Mouse (Mus musculus): ENCODE results near the gene Cpne5. TPM values are rescaled to one million over a fixed set of nuclear protein-coding genes. Genes with fewer than 3 reads are reported as not detected.
"Not testable (repeated sequence)": the region's sequence is repeated elsewhere in the genome, so short reads cannot be mapped to it uniquely, and the experiment has no call there.

The Cpne5 gene
- polyA plus RNA-seq, 1 experiment from 2014 or later, result 2.7 TPM

DNA sequence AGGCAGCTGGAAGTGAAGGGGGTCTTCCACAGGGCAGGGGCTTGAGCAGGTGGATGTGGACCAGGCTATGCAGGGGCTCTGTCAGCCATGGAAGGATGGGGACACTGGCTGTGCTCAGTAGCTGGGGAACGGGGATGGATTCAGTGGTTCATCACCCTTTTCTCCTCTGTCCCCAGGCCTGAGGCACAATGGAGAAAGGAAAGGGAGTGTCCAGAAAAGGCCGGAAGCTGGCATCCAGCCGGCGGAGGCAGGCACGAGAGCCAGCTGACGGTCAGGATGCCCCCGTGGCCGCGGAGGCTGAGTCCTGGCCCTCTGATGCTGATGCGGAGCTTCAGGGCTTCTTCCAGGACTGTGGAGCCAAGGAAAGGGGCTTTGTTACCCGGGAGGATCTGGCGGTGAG, 117.3 kb downstream of the Cpne5 start:
- Histone ChIP-seq H3K4me2 (replicated peaks; ENCODE audit: low read depth) (no peak overlapping the region), H3K9me3 (ENCODE audit: control insufficient read depth) (no peaks in the 10 kb centered on the region), H3K9ac (ENCODE audit: low read depth, low read length) (no peak overlapping the region), H3K27me3 (replicated peaks; ENCODE audit: control insufficient read depth, insufficient read depth, low read length) (no peaks in the 10 kb centered on the region), H3K4me1 (replicated peaks; ENCODE audit: control insufficient read depth, insufficient read depth, low read length) (no peaks in the 10 kb centered on the region), H3K36me3 (ENCODE audit: control insufficient read depth, insufficient read depth) (no peaks in the 10 kb centered on the region), H3K4me3 (ENCODE audit: low read depth, low read length) (no peak overlapping the region), H3K27ac (ENCODE audit: low read depth, low read length) (no peak overlapping the region)
- no peak for ATAC-seq
- WGBS, result 81% methylated on average over 12 of the region's 12 CpGs
- TF ChIP-seq CTCF (IDR thresholded peaks at IDR 0.05; ENCODE audit: low read depth), result no peak

DNA sequence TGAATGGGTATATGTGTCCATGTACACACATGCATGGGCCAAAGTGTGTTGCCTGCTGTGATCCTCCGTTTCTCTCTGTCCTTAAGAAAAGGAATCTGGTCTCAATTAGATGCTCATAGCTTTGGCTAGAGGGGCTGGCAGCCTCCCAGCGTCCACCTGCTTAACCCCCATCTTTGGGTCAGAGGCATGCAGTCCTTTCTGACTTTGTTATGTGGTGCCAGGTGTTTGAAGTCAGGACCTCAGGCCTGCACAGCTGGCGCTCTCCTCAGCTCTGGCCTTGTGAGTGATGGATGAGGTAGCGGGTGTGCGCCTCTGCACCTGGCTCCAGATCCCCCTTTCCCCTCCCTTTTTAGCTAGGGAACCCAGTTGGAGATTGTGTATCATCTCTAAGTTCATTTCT, 119.9 kb downstream of the Cpne5 start:
- TF ChIP-seq CTCF (IDR thresholded peaks at IDR 0.05; ENCODE audit: low read depth), result no peak
- 72% methylated on average over 5 of the region's 5 CpGs for WGBS
- Histone ChIP-seq H3K4me1 (replicated peaks; ENCODE audit: control insufficient read depth, insufficient read depth, low read length) (no peaks in the 10 kb centered on the region), H3K9me3 (ENCODE audit: control insufficient read depth) (no peaks in the 10 kb centered on the region), H3K27ac (ENCODE audit: low read depth, low read length) (no peak overlapping the region), H3K4me2 (replicated peaks; ENCODE audit: low read depth) (no peak overlapping the region), H3K36me3 (ENCODE audit: control insufficient read depth, insufficient read depth) (no peaks in the 10 kb centered on the region), H3K9ac (ENCODE audit: low read depth, low read length) (no peak overlapping the region), H3K4me3 (ENCODE audit: low read depth, low read length) (no peak overlapping the region), H3K27me3 (replicated peaks; ENCODE audit: control insufficient read depth, insufficient read depth, low read length) (no peaks in the 10 kb centered on the region)
- ATAC-seq, result no peak

DNA sequence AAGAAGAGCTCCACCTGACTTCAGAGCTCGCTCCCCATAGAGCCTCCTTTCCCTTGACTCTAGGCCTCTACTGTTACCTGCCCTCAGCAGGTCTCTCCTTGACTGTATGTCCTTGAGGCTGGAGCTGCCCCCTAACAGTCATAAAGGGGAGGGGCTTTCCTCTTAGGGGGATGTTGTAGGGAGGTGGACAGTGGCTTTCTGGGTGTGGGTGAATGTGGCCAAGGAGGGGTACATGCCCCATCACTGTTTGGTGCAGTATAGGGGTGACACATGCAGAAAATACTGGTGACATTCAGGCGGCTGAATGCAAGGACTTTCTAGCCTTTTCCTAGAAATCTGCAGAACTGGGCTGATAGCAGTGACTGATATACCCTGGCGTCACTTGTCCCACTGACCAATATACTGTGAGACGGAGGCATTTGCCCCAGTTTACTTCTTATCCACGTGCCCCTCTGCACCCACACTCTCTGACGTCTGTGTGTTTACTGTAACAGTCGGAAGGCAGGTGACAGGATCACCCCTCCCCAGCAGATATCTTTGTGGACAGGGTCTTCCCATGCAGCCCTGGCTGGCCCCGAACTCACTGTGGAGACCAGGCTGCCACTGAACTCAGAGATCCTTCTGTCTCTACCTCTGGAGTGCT, 120.8 kb downstream of the Cpne5 start:
- Histone ChIP-seq H3K9me3 (ENCODE audit: control insufficient read depth) (no peaks in the 10 kb centered on the region), H3K9ac (ENCODE audit: low read depth, low read length) (no peak overlapping the region), H3K4me3 (ENCODE audit: low read depth, low read length) (no peak overlapping the region), H3K36me3 (ENCODE audit: control insufficient read depth, insufficient read depth) (no peaks in the 10 kb centered on the region), H3K4me2 (replicated peaks; ENCODE audit: low read depth) (no peak overlapping the region), H3K27me3 (replicated peaks; ENCODE audit: control insufficient read depth, insufficient read depth, low read length) (no peaks in the 10 kb centered on the region), H3K27ac (ENCODE audit: low read depth, low read length) (no peak overlapping the region), H3K4me1 (replicated peaks; ENCODE audit: control insufficient read depth, insufficient read depth, low read length) (no peaks in the 10 kb centered on the region)
- WGBS, result 68% methylated on average over 8 of the region's 8 CpGs
- no peak for ATAC-seq
- TF ChIP-seq CTCF (IDR thresholded peaks at IDR 0.05; ENCODE audit: low read depth), result no peak

DNA sequence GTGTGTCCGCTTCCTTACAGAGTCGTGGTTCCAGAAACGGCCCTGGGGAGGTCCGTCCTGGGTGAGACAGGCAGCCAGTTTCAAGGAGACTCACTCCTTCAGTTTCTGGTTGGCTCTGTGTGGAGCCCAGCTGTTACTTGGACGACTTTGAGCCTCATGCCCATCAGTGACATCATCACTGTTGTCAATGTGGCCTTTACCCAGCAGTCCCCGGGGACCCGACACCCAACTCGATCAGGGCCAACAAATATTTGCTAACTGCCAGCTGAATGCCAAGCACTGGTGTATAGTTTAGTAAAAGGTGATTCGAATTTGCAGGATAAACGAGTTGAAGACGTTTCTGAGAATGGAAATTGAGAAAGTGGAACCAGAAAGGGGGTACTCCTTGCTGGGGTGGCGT, 121.9 kb downstream of the Cpne5 start:
- Histone ChIP-seq H3K4me3 (ENCODE audit: low read depth, low read length) (no peak overlapping the region), H3K4me2 (replicated peaks; ENCODE audit: low read depth) (no peak overlapping the region), H3K9me3 (ENCODE audit: control insufficient read depth) (no peaks in the 10 kb centered on the region), H3K4me1 (replicated peaks; ENCODE audit: control insufficient read depth, insufficient read depth, low read length) (no peaks in the 10 kb centered on the region), H3K9ac (ENCODE audit: low read depth, low read length) (no peak overlapping the region), H3K27ac (ENCODE audit: low read depth, low read length) (no peak overlapping the region), H3K27me3 (replicated peaks; ENCODE audit: control insufficient read depth, insufficient read depth, low read length) (no peaks in the 10 kb centered on the region), H3K36me3 (ENCODE audit: control insufficient read depth, insufficient read depth) (no peaks in the 10 kb centered on the region)
- no peak for TF ChIP-seq CTCF (IDR thresholded peaks at IDR 0.05; ENCODE audit: low read depth)
- WGBS, result 68% methylated on average over 12 of the region's 12 CpGs
- no peak for ATAC-seq

DNA sequence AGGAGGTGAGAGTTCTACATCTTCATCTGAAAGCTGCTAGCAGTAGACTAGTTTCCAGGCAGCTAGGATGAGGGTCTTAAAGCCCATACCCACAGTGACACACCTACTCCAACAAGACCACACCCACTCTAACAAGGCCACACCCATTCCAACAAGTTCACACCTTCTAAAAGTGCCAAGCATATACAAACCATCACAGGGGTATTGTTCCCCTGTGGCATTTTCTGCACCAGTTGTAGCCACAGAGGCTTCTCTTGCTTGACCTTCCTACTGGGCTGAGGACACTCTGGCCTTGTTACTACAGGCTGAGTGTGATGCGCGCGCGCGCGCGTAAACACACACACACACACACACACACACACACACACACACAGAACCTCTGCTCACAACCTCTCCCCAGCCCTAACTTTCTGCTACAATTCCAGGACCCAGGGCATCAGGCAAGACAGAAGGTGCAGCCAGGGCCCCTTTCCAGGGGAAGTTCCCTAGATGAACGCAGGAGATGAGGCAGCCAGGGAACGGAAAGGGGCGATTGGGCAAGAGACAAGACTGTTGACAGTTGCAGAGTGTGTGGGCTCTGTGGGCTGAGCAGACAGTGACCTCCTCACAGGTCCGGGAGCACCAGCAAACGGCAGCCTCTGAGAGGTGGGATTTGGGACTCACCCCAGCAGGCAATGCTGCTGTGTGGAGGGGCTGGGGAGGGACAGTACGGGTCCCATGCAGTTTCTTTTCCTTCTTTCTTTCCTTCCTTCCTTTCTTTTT, 124.2 kb downstream of the Cpne5 start, which contains the start of gene Rab44:
Gene Rab44 (plus strand): TSS at position 555 of the 762 bp plus-strand sequence.
- no peaks in the 10 kb centered on the region for H3K36me3 ChIP-seq (ENCODE audit: control insufficient read depth, insufficient read depth)
- H3K9me3 ChIP-seq (ENCODE audit: control insufficient read depth), result no peaks in the 10 kb centered on the region
- WGBS, result 82% methylated on average over 13 of the region's 13 CpGs
- no peak for TF ChIP-seq CTCF (IDR thresholded peaks at IDR 0.05; ENCODE audit: low read depth)
- H3K27me3 ChIP-seq (replicated peaks; ENCODE audit: control insufficient read depth, insufficient read depth, low read length), result no peaks in the 10 kb centered on the region
- H3K9ac ChIP-seq (ENCODE audit: low read depth, low read length), result no peak within 1 kb of the TSS
- H3K27ac ChIP-seq (ENCODE audit: low read depth, low read length), result no peak within 1 kb of the TSS
- ATAC-seq, result no peak
- no peaks in the 10 kb centered on the region for H3K4me1 ChIP-seq (replicated peaks; ENCODE audit: control insufficient read depth, insufficient read depth, low read length)
- H3K4me2 ChIP-seq (replicated peaks; ENCODE audit: low read depth), result no peak within 1 kb of the TSS
- H3K4me3 ChIP-seq (ENCODE audit: low read depth, low read length), result no peak within 1 kb of the TSS

DNA sequence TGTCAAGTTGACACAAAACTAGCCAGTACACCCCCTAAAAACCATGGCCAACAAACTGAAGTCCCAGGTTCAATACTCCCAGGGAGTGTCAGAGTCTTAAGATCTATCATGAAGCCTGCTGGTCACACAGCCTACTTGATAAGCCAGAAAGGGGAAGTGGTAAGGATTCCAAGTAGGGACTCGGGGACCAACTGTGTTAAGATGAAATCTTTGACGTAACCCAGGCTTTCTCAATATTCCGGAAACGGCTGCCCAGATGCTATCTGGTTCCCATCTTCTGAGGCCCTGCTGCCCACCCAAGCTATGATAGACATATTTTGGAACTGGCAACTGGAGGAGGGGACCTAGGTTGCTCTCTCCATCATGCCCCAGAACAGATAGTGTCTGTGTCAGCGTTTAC, 126.6 kb downstream of the Cpne5 start:
- Histone ChIP-seq H3K27ac (ENCODE audit: low read depth, low read length) (no peak overlapping the region), H3K9me3 (ENCODE audit: control insufficient read depth) (no peaks in the 10 kb centered on the region), H3K27me3 (replicated peaks; ENCODE audit: control insufficient read depth, insufficient read depth, low read length) (no peaks in the 10 kb centered on the region), H3K36me3 (ENCODE audit: control insufficient read depth, insufficient read depth) (no peaks in the 10 kb centered on the region), H3K4me1 (replicated peaks; ENCODE audit: control insufficient read depth, insufficient read depth, low read length) (no peaks in the 10 kb centered on the region), H3K4me3 (ENCODE audit: low read depth, low read length) (no peak overlapping the region), H3K9ac (ENCODE audit: low read depth, low read length) (no peak overlapping the region), H3K4me2 (replicated peaks; ENCODE audit: low read depth) (no peak overlapping the region)
- WGBS, result 72% methylated on average over 5 of the region's 5 CpGs
- ATAC-seq, result no peak
- no peak for TF ChIP-seq CTCF (IDR thresholded peaks at IDR 0.05; ENCODE audit: low read depth)

DNA sequence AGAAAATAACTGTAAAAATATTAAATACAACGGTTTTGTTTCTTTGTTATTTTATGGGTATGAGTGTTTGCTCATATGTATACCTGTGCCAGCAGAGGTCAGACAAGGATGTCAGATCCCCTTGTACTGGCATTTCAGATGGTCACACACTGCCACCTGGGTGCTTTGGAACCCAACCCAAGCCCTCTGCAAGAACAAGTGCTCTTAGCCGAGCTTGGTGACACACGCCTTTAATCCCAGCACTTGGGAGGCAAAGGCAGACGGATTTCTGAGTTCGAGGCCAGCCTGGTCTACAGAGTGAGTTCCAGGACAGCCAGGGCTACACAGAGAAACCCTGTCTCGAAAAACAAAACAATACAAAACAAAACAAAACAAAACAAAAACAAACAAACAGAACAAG, 127.6 kb downstream of the Cpne5 start:
- not testable (repeated sequence) for H3K27me3 ChIP-seq (replicated peaks; ENCODE audit: control insufficient read depth, insufficient read depth, low read length); ATAC-seq; H3K4me2 ChIP-seq (replicated peaks; ENCODE audit: low read depth); H3K4me1 ChIP-seq (replicated peaks; ENCODE audit: control insufficient read depth, insufficient read depth, low read length); H3K27ac ChIP-seq (ENCODE audit: low read depth, low read length); H3K4me3 ChIP-seq (ENCODE audit: low read depth, low read length); H3K9me3 ChIP-seq (ENCODE audit: control insufficient read depth); H3K36me3 ChIP-seq (ENCODE audit: control insufficient read depth, insufficient read depth); H3K9ac ChIP-seq (ENCODE audit: low read depth, low read length)
- WGBS, result 76% methylated on average over 6 of the region's 6 CpGs

Data from intestine, postnatal 0 days (tissue).